Mouse (Mus musculus) spleen, adult 12 weeks (tissue): Measurements from ENCODE around the gene Sod2.
"Not testable (repeated sequence)": the region's sequence is repeated elsewhere in the genome, so short reads cannot be mapped to it uniquely, and the experiment has no call there.

Source experiments
- DNase-seq: peaks from one replicate; pipeline ENCODE4 v3.0.0; 2022; ENCODE audit warnings: low spot score

The Sod2 gene

DNA sequence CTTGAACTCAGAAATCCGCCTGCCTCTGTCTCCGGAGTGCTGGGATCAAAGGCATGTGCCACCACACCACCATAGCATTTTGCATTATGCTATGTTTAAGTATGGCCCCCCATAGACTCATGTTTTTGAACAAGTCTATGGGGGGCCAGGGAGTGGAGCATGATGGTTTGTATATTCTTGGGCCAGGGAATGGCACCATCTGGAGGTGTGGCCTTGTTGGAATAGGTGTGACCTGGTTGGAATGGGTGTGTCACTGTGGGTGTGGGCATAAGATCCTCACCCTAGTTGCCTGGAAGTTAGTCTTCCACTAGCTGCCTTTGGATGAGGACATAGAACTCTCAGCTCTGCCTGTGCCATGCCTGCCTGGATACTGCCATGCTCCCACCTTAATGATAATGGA lies at the start of gene Sod2:
Sod2 (plus strand) TSS at position 301 of the 400 bp plus-strand sequence.
- not testable (repeated sequence) for DNase-seq

DNA sequence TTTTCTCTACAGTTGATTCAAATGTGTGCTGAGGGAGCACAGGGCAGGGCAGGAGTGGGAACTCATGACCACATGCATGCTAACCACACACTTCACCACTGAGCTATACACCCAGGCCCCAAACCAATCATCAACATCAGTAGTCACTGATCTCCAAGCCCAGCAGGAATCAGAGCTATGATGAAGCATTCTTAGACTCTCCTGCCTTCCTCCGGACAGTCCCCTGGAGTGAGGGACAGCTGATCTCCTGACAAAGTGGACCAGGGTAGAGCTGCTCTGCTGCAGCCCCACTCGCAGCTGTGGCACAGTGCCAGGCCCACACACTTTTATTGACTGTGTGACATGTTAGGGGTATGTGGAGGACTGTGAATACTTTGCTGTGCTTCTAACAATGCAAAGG lies 47.3 kb upstream of the Sod2 start:
- not testable (repeated sequence) for DNase-seq

DNA sequence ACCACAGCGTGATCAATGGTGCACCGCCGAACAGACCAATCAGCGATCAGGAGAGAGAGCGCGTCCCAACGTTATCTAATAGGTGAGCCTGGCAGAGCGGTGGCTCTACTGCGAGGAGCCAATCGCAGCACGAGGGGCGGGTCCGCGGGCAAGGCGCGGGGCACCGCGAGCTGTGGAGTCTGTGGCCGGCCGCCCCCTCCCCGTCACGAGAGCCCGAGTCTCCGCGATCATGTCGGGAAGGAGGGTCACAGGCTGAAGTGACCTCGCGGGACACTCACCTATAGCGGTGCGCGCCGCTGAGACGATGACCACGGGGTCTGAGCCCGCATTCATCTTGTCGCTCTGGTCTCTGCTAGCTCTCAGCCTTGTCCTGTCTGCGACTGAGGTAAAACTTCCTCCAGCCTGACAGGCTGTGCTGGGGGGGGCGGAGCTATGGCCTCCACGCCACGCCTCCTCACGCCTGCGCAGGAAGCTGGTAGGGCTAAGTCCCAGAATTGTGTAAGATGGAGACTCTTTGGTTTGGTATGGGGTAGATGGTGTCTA lies 46.2 kb upstream of the Sod2 start, which contains the start of gene Acat2:
Acat2 (minus strand) TSS at position 417 of the 543 bp plus-strand sequence.
- DNase-seq = peak; percentile 91

- DNase-seq = no peak
Observed at GRCm38 (mm10) chr17:12963476-12963875, 43.2 kb upstream of the Sod2 start.

DNA sequence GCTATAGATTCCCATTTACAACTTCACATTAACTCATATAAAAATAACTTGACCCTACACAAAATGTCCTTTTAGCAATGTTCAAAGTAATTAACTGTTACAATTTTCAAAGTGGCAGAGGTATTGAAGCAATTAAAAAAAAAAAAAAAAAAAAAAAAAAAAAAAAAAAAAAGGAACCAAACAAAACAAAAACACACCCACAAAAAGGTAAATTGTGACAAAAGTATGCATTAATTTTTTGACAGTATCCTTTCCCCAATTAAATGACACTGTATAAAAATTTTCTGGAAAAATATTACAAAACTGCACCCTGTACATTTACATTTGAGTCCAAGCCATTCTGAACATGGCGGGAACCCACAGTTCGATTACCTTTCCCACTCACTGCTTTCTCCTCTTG lies 39.5 kb upstream of the Sod2 start:
- no peak for DNase-seq

DNA sequence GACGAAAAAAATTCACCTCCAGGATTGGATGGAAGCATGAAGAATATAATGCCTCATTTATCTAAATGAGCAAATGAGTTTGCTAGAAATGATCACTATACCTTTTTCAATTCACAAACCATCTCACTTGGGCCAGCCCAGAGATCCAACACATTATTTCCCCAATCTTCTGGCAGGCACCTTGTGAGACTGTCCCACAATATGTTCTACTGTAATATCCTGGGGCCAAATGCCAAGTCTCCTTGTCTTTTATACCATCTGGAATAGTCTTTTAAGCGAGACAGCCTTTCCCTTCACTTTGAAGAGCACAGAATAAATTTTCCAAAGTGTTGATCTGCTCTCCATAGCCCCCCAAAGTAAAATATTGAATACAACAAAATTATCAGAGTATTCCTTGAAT lies 32.8 kb upstream of the Sod2 start:
- no peak for DNase-seq

DNA sequence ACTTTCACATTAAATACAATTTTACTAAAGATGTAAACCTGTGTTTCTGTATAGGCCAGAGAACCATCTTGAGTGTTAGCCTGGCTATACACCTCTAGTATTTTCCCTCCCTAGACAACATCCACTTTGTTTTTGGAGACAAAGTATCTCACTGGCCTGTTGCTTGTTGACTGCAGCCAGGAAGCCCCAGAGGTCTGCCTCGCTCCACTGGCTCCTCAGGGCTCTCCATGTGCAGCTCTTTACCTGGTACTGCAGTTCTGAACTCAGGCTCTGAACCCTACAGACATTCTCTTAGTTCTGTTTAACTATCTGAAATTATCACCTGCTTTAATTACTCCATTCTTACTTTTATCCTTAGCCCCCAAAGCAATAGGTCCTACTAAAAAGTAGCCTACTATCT lies 28.1 kb upstream of the Sod2 start:
- DNase-seq = no peak

- no peak for DNase-seq
Observed at GRCm38 (mm10) chr17:12983988-12984387, 22.7 kb upstream of the Sod2 start.

DNA sequence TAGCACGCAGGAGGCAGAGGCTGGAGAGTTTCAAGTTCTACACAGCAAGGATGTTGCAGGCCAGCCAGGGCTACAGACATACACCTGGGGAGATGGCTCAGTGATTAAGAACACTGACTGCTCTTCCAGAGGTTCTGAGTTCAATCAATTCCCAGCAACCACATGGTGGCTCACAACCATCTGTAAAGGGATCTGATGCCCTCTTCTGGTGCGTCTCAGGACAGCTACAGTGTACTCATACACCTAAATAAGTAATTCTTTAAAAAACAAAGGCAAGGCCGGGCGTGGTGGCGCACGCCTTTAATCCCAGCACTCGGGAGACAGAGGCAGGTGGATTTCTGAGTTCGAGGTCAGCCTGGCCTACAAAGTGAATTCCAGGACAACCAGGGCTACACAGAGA lies 18.6 kb upstream of the Sod2 start:
- DNase-seq = not testable (repeated sequence)

- no peak for DNase-seq
Observed at GRCm38 (mm10) chr17:12990567-12991145, 16.0 kb upstream of the Sod2 start.

DNA sequence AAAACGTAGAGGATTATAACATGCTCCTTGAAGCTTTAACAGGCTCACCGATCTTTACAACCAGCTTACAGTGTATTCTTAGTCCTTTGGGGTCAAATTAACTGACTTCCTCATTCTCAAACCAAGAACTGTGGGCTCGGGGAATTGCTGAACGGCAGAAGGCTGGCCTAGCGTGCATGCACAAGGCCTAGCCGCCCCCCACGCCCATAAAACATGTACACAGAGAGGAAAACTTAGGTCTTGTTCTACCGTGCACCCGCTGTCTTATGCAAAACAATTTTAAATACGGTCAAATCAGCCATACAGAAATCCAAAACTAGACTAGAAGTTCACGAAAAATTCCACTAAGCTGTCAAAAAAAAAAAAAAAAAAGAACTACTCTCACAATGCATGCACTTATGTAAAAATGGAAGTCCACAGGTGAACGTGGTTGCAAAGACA lies 15.4 kb upstream of the Sod2 start:
- no peak for DNase-seq

- DNase-seq = peak; percentile 87
Observed at GRCm38 (mm10) chr17:12991635-12992358, 14.8 kb upstream of the Sod2 start.

DNA sequence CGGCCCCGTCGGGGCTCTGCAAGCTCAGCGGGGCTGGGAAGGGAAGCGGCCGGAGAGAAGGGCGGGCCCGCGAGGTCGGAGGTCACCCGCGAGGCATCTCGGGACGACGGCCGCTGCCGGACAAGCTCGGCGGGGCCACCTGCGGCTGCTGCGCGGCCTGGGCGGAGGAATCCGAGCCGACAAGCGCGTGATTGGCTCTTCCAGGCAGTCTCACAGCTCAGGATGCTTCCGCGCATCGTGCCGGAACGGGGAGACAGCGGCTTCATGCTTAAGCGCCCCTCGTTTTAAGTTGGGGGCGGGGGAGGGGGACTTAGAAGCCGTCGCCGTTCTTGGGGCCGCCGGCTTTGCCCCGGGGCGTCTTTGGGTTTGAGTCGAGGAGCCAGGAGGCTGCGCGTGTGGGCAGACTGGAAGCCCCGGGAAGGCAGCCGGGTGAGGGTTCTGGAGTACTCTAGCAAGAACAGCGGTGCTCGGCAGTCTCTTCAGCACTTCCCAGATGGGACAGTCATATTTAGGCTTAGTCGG lies 14.1 kb upstream of the Sod2 start:
- DNase-seq = peak; percentile 87

- DNase-seq = no peak
Observed at GRCm38 (mm10) chr17:12994069-12994468, 12.6 kb upstream of the Sod2 start, which contains the start of gene Wtap. Wtap (minus strand) TSS chr17:12994169.

DNA sequence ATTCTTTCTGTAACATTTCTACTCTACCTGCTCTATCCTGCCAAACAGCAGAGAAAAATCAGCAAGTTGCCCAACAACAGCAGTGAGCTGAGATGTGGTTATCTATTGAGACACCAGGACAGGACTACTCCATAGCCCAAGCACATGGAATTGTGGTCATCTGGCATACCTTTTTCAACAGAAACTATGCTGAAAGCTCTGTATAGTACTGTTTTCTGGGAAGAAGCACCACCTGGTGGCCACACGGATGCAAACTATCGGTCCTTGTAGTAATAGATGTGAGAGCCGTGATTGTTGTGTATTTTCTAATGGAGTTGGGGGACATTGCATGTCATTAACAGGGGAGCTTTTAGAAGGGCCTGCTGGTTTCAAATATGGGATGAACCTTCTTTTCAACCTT lies 10.3 kb upstream of the Sod2 start:
- no peak for DNase-seq

DNA sequence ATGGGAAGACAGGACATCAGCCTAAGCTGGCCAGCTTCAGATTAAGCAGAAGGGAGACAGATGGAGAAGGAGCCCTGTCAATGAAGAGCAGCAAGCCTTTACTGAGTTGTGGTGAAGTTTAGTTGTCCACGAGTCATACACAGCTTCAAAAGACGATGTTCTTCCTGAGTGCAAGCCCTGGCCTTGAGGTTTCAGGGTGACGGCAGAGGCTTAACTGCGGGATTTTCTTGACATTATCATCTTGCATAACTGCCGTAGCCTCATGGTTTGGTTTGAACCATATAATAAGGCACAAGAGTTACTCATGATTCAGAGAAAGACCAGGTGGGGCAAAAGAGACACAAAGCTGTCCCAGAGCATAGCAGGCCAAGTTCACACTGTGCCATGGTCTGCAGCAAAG lies 8.8 kb upstream of the Sod2 start:
- no peak for DNase-seq

DNA sequence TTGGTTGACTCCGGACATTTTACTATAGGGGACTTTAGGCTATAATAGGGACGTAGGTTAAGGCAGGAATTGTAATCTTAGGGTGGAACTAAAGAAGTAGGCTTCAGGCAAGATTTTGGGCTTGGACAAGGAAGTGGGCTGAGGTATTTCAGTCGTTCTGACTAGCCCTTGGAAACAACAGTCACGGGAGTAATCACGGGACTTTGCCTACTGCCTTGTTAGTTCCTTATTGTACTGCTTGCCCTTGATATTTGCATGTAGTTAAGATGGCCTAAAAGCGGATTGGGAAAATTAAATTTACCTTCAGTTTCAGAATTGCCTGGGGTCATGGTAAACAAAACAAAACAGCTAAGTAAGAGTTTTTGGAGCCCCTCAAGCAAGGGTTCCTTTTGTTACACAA lies 7.6 kb upstream of the Sod2 start:
- no peak for DNase-seq

- not testable (repeated sequence) for DNase-seq
Observed at GRCm38 (mm10) chr17:13002243-13002642, 4.4 kb upstream of the Sod2 start.

- DNase-seq = not testable (repeated sequence)
Observed at GRCm38 (mm10) chr17:13004436-13004835, 2.2 kb upstream of the Sod2 start.

- no peak for DNase-seq
Observed at GRCm38 (mm10) chr17:13006984-13007383, 338 bp downstream of the Sod2 start.

GRCm38 (mm10) chr17:13007730-13008425 lies 1.2 kb downstream of the Sod2 start:
- DNase-seq = peak; percentile 99

DNA sequence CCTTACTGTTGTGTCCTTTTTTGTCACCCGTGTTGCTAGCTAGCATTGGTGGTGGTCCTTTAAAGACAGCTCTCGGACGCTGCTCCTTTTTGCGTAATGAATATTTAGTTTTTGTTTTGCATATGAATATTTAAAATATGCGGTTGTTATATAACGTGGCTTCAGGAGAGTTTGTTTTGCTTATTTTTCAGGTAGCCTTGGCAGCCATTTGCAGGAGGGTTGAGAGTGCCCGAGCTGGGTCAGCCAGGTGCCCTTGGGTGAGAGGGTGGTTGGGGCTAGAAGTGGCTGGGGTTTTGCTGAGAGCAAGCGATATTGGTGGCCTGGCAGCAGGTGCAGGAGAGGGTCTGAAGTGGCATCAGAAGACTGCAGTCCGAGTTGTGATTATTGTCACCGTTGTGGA lies 1.9 kb downstream of the Sod2 start:
- DNase-seq = no peak

DNA sequence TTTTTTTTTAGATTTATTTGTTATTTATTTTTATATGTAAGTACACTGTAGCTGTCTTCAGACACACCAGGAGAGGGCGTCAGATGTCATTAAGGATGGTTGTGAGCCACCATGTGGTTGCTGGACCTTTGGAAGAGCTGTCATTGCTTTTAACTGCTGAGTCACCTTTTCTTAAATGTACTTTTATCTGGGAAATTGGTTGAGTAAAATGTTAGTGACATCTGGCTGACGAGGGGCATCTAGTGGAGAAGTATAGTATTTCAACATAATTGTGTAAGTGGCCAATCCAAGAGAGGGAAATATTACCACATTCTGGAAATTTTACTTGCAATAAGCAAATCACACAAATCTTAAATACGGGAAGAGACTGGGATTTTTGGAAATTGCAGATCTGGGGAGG lies 3.2 kb downstream of the Sod2 start:
- no peak for DNase-seq
